ENCODE assay signal across 26 mouse cellular contexts in genomic region chr5:133744136-133744535, GRCm38 (mm10).
"Had no signal": no experiment of that assay in that cellular context is flagged by ENCODE, and none has a peak within 500 bp of the region (broad histone marks: within the 10 kb centered on the region; RNA-seq: fewer than 3 reads in every experiment).

No protein-coding gene starts in this region.

- H3K36me3 ChIP-seq: heart, embryonic 13.5 days; heart, embryonic 15.5 days; hindbrain, embryonic 10.5 days; hindbrain, embryonic 12.5 days; intestine, embryonic 15.5 days; limb, embryonic 10.5 days; limb, embryonic 12.5 days; liver, embryonic 13.5 days; liver, embryonic 15.5 days had no signal

- H3K4me3 ChIP-seq: heart, adult 2 months; heart, embryonic 13.5 days; heart, embryonic 15.5 days; hindbrain, embryonic 10.5 days; hindbrain, embryonic 12.5 days; intestine, embryonic 15.5 days; layer of hippocampus, adult 2 months; left cerebral cortex, adult 2 months; limb, embryonic 10.5 days; limb, embryonic 12.5 days; liver, embryonic 13.5 days; liver, embryonic 15.5 days had no signal

- H3K4me1 ChIP-seq: heart, embryonic 13.5 days; heart, embryonic 15.5 days; hindbrain, embryonic 12.5 days; intestine, embryonic 15.5 days; limb, embryonic 10.5 days; limb, embryonic 12.5 days; liver, embryonic 13.5 days; liver, embryonic 15.5 days had no signal

- H3K27ac ChIP-seq: heart, adult 2 months; heart, embryonic 13.5 days; heart, embryonic 15.5 days; hindbrain, embryonic 10.5 days; hindbrain, embryonic 12.5 days; hindbrain, embryonic 14.5 days; intestine, embryonic 15.5 days; layer of hippocampus, adult 2 months; left cerebral cortex, adult 2 months; limb, embryonic 10.5 days; limb, embryonic 12.5 days; liver, embryonic 13.5 days; liver, embryonic 15.5 days had no signal

- ATAC-seq: hindbrain, embryonic 16.5 days; inflammation-experienced regulatory T-cells, adult 6 months; intestine, embryonic 15.5 days; intestine, postnatal 0 days; liver, postnatal 0 days had no signal

- DNase-seq: gastrocnemius, postnatal 36 days; heart, adult 11 months; heart, adult 2 months; heart, postnatal 4 days; kidney, adult 18-20 months; kidney, adult 8-10 months; kidney, postnatal 10 days; kidney, postnatal 25 days; kidney, postnatal 4 days; liver; liver, embryonic 13.5 days; liver, postnatal 0 days had no signal

- H3K27me3 ChIP-seq: heart, embryonic 13.5 days; heart, embryonic 15.5 days; hindbrain, embryonic 12.5 days; intestine, embryonic 15.5 days; limb, embryonic 12.5 days; liver, embryonic 13.5 days; liver, embryonic 15.5 days had no signal

- H3K9ac ChIP-seq: heart, embryonic 13.5 days; heart, embryonic 15.5 days; hindbrain, embryonic 12.5 days; hindbrain, embryonic 14.5 days; intestine, embryonic 15.5 days; limb, embryonic 12.5 days; liver, embryonic 13.5 days; liver, embryonic 15.5 days; liver, postnatal 0 days had no signal

- H3K9me3 ChIP-seq: heart, embryonic 15.5 days; hindbrain, embryonic 12.5 days; intestine, embryonic 15.5 days; limb, embryonic 10.5 days had no signal
